Mouse (Mus musculus) CH12.LX (cell line): Measurements from ENCODE around the gene Ptpn11.

Experiments
- CHD1 ChIP-seq: IDR thresholded peaks from 2 replicates; pipeline ENCODE4 v1.6.1; 2012; ENCODE audit warnings: low read depth, low read length, improper control_type of control experiment, inconsistent platforms
- CTCF ChIP-seq, 2 experiments: IDR thresholded peaks in 1 of 2; conservative IDR thresholded peaks in 1 of 2; 2 replicates each; pipeline ENCODE4 v1.5.1; 2011 to 2012; ENCODE audit warnings: low read depth in 2 of 2, low read length in 2 of 2, improper control_type of control experiment in 1 of 2, inconsistent platforms in 1 of 2, mild to moderate bottlenecking in 1 of 2, moderate library complexity in 1 of 2
- E2F4 ChIP-seq: IDR thresholded peaks from 2 replicates; pipeline ENCODE4 v1.6.1; 2011; ENCODE audit warnings: low read depth, low read length, improper control_type of control experiment; ENCODE audit not compliant: insufficient replicate concordance
- ELF1 ChIP-seq: IDR thresholded peaks from 2 replicates; pipeline ENCODE4 v1.6.1; 2014; ENCODE audit warnings: low read depth, mild to moderate bottlenecking, inconsistent platforms, low read length, improper control_type of control experiment
- JUND ChIP-seq: conservative IDR thresholded peaks from 2 replicates; pipeline ENCODE4 v1.6.1; 2011; ENCODE audit warnings: low read depth, low read length, improper control_type of control experiment
- MAX ChIP-seq: IDR thresholded peaks from 2 replicates; pipeline ENCODE4 v1.6.1; 2011; ENCODE audit warnings: low read length, improper control_type of control experiment
- NELFE ChIP-seq: IDR thresholded peaks from 2 replicates; pipeline ENCODE4 v1.6.1; 2011; ENCODE audit warnings: low read depth, low read length, improper control_type of control experiment
- POLR2A ChIP-seq: IDR thresholded peaks from 2 replicates; pipeline ENCODE4 v1.6.1; 2011; ENCODE audit warnings: low read depth, mild to moderate bottlenecking, improper control_type of control experiment, low read length
- POLR2AphosphoS2 ChIP-seq: IDR thresholded peaks from 2 replicates; pipeline ENCODE4 v1.6.1; 2011; ENCODE audit warnings: low read depth, low read length, improper control_type of control experiment
- RCOR1 ChIP-seq: conservative IDR thresholded peaks from 2 replicates; pipeline ENCODE4 v1.6.1; 2012; ENCODE audit warnings: low read depth, mild to moderate bottlenecking, inconsistent platforms, low read length, improper control_type of control experiment
- TCF12 ChIP-seq: IDR thresholded peaks from 2 replicates; pipeline ENCODE4 v1.6.1; 2014; ENCODE audit warnings: low read depth, mild to moderate bottlenecking, inconsistent platforms, low read length, improper control_type of control experiment
- UBTF ChIP-seq: IDR thresholded peaks from 2 replicates; pipeline ENCODE4 v1.6.1; 2012; ENCODE audit warnings: low read depth, mild to moderate bottlenecking, inconsistent platforms, low read length, improper control_type of control experiment, moderate library complexity

GRCm38 (mm10) chr5:121137125-121137524, 54.1 kb downstream of the Ptpn11 start:
- no peak for TF ChIP-seq RCOR1
- TF ChIP-seq UBTF = no peak
- TF ChIP-seq CTCF (conservative IDR thresholded peaks at IDR 0.05 in 1 of 2, IDR thresholded peaks at IDR 0.05 in 1 of 2; ENCODE audit: low read depth in 2 of 2, low read length in 2 of 2) = no peak
- TF ChIP-seq E2F4 = no peak
- no peak for TF ChIP-seq ELF1
- TF ChIP-seq TCF12 = no peak
- no peak for TF ChIP-seq POLR2A
- no peak for TF ChIP-seq CHD1
- TF ChIP-seq MAX = no peak
- no peak for TF ChIP-seq JUND
- no peak for TF ChIP-seq POLR2AphosphoS2
- TF ChIP-seq NELFE = no peak
